Mouse (Mus musculus): ENCODE data around the gene H2-T3. TPM values are rescaled to one million over a fixed set of nuclear protein-coding genes. Genes with fewer than 3 reads are reported as not detected.
A peak's percentile ranks its signal among the peaks of the same experiment; 100 is the strongest.
"Not testable (repeated sequence)": the region's sequence is repeated elsewhere in the genome, so short reads cannot be mapped to it uniquely, and the experiment has no call there.

H2-T3 gene
- total RNA-seq, 2 experiments from 2014 or later = not detected

- intact Hi-C loops (cut with DNase I) = no loop called here
- Histone ChIP-seq H3K4me3 (no peak overlapping the region), H3K27ac (no peak overlapping the region)
- no peak for DNase-seq (ENCODE audit: extremely low spot score in 1 of 2, low spot score in 2 of 2)
- TF ChIP-seq CTCF (IDR thresholded peaks at IDR 0.05) = no peak
Observed at GRCm38 (mm10) chr17:36170287-36170814, 19.7 kb downstream of the H2-T3 start.

GRCm38 (mm10) chr17:36169753-36170152 is 20.3 kb downstream of the H2-T3 start:
- Histone ChIP-seq H3K4me3 (no peak overlapping the region), H3K27ac (no peak overlapping the region)
- intact Hi-C loops (cut with DNase I) = no loop called here
- TF ChIP-seq CTCF (IDR thresholded peaks at IDR 0.05) = no peak
- DNase-seq (ENCODE audit: extremely low spot score in 1 of 2, low spot score in 2 of 2) = no peak

GRCm38 (mm10) chr17:36169094-36169493 is 21.0 kb downstream of the H2-T3 start:
- DNase-seq (ENCODE audit: extremely low spot score in 1 of 2, low spot score in 2 of 2); H3K4me3 ChIP-seq; H3K27ac ChIP-seq; intact Hi-C loops (cut with DNase I): not testable (repeated sequence)

GRCm38 (mm10) chr17:36168039-36168652 is 21.9 kb downstream of the H2-T3 start, which contains the start of gene Gm8909:
Gene Gm8909, minus strand, starts transcription at chr17:36168537.
- intact Hi-C loops (cut with DNase I) = no loop called here
- TF ChIP-seq CTCF (IDR thresholded peaks at IDR 0.05) = no peak
- Histone ChIP-seq H3K4me3 (no peak within 1 kb of the TSS), H3K27ac (no peak within 1 kb of the TSS)
- no peak for DNase-seq (ENCODE audit: extremely low spot score in 1 of 2, low spot score in 2 of 2)

DNA sequence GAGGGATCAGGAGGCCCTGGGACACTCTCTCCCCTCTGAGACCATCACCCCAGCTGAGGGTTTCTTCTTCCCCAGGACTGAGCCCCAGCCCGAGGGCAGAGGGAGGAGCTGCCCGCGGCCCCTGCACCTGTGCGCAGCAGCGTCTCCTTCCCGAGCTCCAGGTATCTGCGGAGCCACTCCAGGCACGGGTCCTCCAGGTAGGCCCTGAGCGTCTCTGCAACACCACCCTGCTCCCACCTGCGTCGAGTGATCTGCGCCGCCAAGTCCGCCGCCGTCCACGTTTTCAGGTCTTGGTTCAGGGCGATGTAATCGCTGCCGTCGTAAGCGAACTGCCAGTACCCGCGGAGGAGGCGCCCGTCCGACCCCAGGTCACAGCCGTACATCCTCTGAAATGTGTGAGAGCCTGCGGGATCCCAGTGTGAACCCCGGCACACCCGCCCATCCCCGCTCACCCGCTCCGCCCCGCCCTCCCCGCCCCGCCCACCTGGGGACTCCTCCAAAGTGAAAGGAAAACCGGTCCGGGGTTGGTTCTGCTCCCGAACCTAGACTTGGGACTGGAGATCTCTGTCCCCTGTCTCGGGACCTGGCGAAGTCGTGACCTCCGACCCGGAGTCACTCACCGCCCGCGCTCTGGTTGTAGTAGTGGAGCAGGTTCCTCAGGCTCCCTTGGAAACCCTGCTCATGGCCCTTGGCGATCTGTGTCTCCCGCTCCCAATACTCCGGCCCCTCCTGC is 22.6 kb downstream of the H2-T3 start:
- Histone ChIP-seq H3K4me3 (no peak overlapping the region), H3K27ac (no peak overlapping the region)
- no peak for TF ChIP-seq CTCF (IDR thresholded peaks at IDR 0.05)
- intact Hi-C loops (cut with DNase I) = no loop called here
- no peak for DNase-seq (ENCODE audit: extremely low spot score in 1 of 2, low spot score in 2 of 2)

DNA sequence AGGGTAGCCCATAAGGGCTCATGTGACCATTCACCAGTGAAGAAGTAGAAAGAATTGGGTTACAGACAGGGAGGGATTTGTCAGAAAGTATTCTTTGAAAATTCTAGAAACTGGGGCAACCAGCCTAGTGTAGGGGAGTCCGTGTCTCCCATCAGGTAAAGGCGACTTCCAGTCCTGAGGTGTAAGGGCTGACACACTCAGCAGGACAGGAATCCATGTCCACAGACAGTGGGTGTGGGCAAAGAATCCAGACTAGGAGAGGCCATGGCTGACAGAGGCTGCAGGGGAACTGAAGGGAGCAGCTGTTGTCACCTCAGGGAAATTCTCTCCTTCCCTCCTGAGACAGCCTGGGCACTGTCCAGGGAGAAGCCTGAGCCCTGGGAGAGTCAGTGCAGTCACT is 23.2 kb downstream of the H2-T3 start:
- H3K27ac ChIP-seq; intact Hi-C loops (cut with DNase I); DNase-seq (ENCODE audit: extremely low spot score in 1 of 2, low spot score in 2 of 2); H3K4me3 ChIP-seq: not testable (repeated sequence)

DNA sequence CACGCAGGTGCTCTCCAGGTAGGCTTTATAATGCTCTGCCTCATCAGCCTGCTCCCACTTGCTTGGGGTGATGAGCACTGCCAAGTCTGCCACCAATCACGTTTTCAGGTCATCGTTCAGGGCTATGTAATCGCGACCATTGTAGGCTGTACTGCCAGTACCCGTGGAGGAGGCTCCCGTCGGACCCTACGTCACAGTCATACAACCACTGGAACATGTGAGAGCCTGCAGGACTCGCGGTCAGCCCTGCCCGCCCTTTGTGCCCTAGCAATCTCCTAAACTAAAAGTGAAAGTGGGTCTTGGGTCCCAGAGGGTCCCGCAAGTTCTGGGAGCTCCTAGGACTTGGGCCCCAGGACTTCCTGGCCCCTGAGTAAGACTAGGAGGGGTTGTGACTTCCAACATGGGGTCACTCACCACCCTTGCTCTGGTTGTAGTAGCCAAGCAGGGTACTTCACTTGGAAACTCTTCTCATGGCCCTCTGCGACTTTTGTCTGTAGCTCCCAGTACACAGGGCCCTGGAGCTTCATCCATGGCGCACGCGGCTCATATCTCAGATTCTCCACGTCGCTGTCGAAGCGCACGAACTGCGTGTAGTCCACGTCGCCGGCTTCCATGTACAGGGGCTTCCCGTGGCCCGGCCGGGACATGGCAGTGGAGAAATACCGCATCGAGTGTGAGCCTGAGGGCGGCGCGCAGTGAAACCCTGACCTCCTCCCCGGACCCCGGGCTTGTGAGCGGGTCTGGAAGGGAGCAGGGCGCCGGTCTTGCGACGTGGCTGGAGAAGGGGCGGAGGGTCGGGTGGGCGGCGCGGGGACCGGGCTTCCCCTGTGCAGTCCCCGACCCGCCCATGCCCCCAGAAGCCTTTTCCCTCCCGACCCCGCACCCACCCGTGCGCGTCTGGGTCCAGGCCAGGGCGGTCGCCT is 28.7 kb downstream of the H2-T3 start:
- DNase-seq (ENCODE audit: extremely low spot score in 1 of 2, low spot score in 2 of 2) = no peak
- Histone ChIP-seq H3K4me3 (no peak overlapping the region), H3K27ac (no peak overlapping the region)
- intact Hi-C loops (cut with DNase I) = no loop called here
- no peak for TF ChIP-seq CTCF (IDR thresholded peaks at IDR 0.05)

DNA sequence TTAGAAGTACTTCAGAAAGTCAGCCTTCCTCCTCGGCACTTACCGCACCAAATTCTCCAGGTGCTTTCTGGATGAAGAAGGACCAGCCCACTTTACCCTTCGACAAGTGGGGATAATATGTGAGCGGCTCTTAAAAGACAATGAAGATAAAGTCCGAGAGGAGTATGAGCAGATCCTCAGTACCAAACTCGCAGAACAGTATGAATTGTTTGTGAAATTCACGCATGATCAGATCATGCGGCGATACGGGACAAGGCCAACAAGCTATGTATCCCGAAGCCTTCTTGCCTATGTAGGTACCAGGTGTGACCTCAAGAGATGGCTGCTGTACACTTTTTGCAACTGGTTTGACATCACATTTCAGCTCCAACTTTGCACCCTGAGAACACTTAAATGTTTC is 31.8 kb downstream of the H2-T3 start:
- H3K27ac ChIP-seq; DNase-seq (ENCODE audit: extremely low spot score in 1 of 2, low spot score in 2 of 2); intact Hi-C loops (cut with DNase I); H3K4me3 ChIP-seq: not testable (repeated sequence)

- H3K27ac ChIP-seq; intact Hi-C loops (cut with DNase I); H3K4me3 ChIP-seq; DNase-seq (ENCODE audit: extremely low spot score in 1 of 2, low spot score in 2 of 2): not testable (repeated sequence)
Observed at GRCm38 (mm10) chr17:36157782-36158181, 32.3 kb downstream of the H2-T3 start.

GRCm38 (mm10) chr17:36154271-36155149 is 35.6 kb downstream of the H2-T3 start:
- Histone ChIP-seq H3K4me3 (no peak overlapping the region), H3K27ac (no peak overlapping the region)
- intact Hi-C loops (cut with DNase I) = no loop called here
- TF ChIP-seq CTCF (IDR thresholded peaks at IDR 0.05) = no peak
- DNase-seq (ENCODE audit: extremely low spot score in 1 of 2, low spot score in 2 of 2) = no peak

DNA sequence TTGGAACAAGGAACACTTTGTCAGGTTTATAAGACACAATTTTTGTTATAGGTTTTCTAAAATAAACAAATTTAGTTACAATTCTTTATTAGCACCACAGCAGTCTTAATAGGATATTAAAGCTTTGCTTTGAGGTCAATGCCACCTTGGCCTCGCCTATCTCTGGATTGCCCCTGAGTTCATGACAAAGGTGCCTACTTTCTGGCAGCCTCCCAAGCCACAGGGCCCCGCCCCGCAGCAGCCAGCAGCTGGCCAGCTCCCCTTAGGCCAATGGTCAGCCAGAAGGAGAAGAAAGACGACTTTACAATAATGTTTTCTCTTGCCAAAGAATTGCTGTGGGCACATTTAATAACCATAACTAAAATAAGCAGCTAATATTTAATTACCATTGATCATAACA is 38.9 kb downstream of the H2-T3 start:
- H3K27ac ChIP-seq; H3K4me3 ChIP-seq; DNase-seq (ENCODE audit: extremely low spot score in 1 of 2, low spot score in 2 of 2); intact Hi-C loops (cut with DNase I): not testable (repeated sequence)

- H3K27ac ChIP-seq; H3K4me3 ChIP-seq; DNase-seq (ENCODE audit: extremely low spot score in 1 of 2, low spot score in 2 of 2); intact Hi-C loops (cut with DNase I): not testable (repeated sequence)
Observed at GRCm38 (mm10) chr17:36148468-36148867, 41.6 kb downstream of the H2-T3 start.

- DNase-seq (ENCODE audit: extremely low spot score in 1 of 2, low spot score in 2 of 2); H3K27ac ChIP-seq; H3K4me3 ChIP-seq; intact Hi-C loops (cut with DNase I): not testable (repeated sequence)
Observed at GRCm38 (mm10) chr17:36146937-36147336, 43.1 kb downstream of the H2-T3 start.

- DNase-seq (ENCODE audit: extremely low spot score in 1 of 2, low spot score in 2 of 2); H3K27ac ChIP-seq; intact Hi-C loops (cut with DNase I): not testable (repeated sequence)
- H3K4me3 ChIP-seq = peak overlapping the region; percentile 42
Observed at GRCm38 (mm10) chr17:36145861-36146156, 44.3 kb downstream of the H2-T3 start.

Data from left cerebral cortex, adult 2 months (tissue).